Mouse (Mus musculus) left cerebral cortex, postnatal 14 days (tissue): ENCODE measurements around the gene Slfn8. TPM values are rescaled to one million over a fixed set of nuclear protein-coding genes. Genes with fewer than 3 reads are reported as not detected.

Source experiments
- microRNA-seq, 2 experiments: library from miRNA; unstranded; fragments of <30 nt; microRNA quantifications; one replicate each; pipeline ENCODE4 v1.2.0; 2022
- total RNA-seq, 2 experiments: library from RNA; stranded (reverse); gene quantifications; 2 replicates each; pipeline ENCODE4 v1.2.3; 2021

The Slfn8 gene
- total RNA-seq, 2 experiments from 2014 or later, result 0.36 to 0.62 TPM

Small RNA genes lying within 50 kb of the gene (microRNA-seq; reads per million reads assigned to microRNA genes)
- gene Gm27598 (0 reads per million in 2 experiments), gene Mir7679 (0 reads per million in 2 experiments)

Other genes starting within 250 kb of the Slfn8 start
- 10 to 100 TPM; 27.3 to 30.2 TPM for gene Lig3, start 239.7 kb downstream of the Slfn8 start, total RNA-seq
- 1 to 10 TPM; 5.1 to 6.4 TPM for gene Rffl, start 149.6 kb downstream of the Slfn8 start, total RNA-seq
- 10 to 100 TPM; 11.9 to 14.5 TPM for gene Rad51d, start 130.2 kb downstream of the Slfn8 start, total RNA-seq
- not detected for gene Fndc8, start 128.7 kb downstream of the Slfn8 start, total RNA-seq
- gene Nle1, start 112.4 kb downstream of the Slfn8 start, total RNA-seq, result 10 to 100 TPM; 31.2 to 35.6 TPM
- gene Unc45b, start 110.3 kb downstream of the Slfn8 start, total RNA-seq, result 1 to 10 TPM; 2.9 to 4.3 TPM
- gene Slfn5, start 69.5 kb downstream of the Slfn8 start, total RNA-seq, result 1 to 10 TPM; 4.0 to 5.0 TPM
- gene Slfn9, start 29.0 kb downstream of the Slfn8 start, total RNA-seq, result under 1 TPM; 0.42 to 0.63 TPM
- 1 to 10 TPM in 1 of 2 experiments, under 1 TPM in 1; 0.78 to 1.3 TPM for gene Slfn2, start 44.3 kb upstream of the Slfn8 start, total RNA-seq
- not detected for gene Slfn1, start 96.0 kb upstream of the Slfn8 start, total RNA-seq
- not detected for gene Slfn4, start 154.4 kb upstream of the Slfn8 start, total RNA-seq
- under 1 TPM; 0.23 to 0.31 TPM for gene Slfn3, start 170.5 kb upstream of the Slfn8 start, total RNA-seq